Mouse (Mus musculus): Measurements from ENCODE around the gene Camkv.

- TF ChIP-seq CTCF (IDR thresholded peaks at IDR 0.05; ENCODE audit: low read depth, low read length) (no peak), POLR2A (IDR thresholded peaks at IDR 0.05; ENCODE audit: insufficient read depth, low read length) (no peak), EP300 (IDR thresholded peaks at IDR 0.05; ENCODE audit: insufficient read depth, low read depth, low read length) (no peak)
These were observed 29.1 kb upstream of the Camkv start, which contains the start of gene Mst1r for GRCm38 (mm10) chr9:107906252-107906966.

Data from ES-Bruce4 (cell line).